Mouse (Mus musculus) thymus, postnatal 10 days (tissue): ENCODE measurements at regions not wholly inside any gene's neighbourhood (a gene's known extent, or its start where the extent isn't known, plus 50 kb on each side); places are given as distances from the start of the nearest gene placed in this dataset.

Experiments used
- DNase-seq, 2 experiments: peaks; one replicate each; pipeline ENCODE4 v3.0.0; 2021; ENCODE audit warnings: low spot score in 2 of 2

DNA sequence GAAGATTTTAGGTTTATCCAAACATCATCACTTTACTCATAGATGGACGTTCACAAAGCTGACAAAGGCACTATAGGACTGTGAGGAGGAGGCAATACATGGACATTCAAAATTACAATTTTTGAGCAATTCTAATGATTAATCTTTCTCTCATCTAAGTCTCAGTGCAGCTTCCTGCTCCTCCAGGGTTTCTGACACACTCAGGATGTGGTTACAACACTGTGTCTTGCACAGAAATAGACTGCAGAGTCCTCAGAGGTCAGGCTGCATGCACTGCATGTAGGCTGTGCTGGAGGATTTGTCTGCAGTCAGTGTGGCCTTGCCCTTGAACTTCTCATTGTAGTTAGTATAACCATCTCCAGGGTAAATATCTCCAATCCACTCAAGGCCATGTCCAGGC, 257.2 kb upstream of the Zfp386 start:
- peak; percentile 18 to 28 for DNase-seq

DNA sequence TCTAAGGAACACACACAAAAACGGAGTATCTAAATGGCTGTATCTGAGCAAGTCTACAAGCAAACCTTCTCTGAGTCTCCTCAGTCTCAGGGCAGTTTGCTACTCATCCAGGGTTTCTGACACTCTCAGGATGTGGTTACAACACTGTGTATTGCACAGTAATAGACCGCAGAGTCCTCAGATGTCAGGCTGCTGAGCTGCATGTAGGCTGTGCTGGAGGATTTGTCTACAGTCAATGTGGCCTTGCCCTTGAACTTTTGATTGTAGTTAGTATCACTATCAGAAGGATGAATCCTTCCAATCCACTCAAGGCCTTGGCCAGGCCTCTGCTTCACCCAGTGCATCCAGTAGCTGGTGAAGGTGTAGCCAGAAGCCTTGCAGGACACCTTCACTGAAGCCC, 245.0 kb upstream of the Zfp386 start:
- peak; percentile 3 to 9 for DNase-seq

DNA sequence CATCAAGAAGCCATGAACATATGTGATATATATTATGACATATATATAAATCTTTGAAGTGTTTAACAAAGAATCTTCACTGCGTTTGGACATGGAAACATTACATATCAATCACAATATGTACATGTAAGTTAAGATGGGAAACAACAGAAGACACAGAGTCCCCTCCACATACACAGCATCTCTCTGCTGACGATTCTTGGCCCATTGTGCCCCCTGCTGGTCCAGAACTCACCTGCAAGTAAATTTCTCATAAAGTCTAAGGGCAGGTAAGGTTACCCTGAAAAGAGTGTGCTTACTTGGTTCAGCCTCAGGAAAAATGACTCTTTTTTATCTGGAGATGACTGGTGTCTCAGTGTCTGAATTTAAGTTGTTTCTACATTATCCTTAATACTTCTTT, 243.8 kb upstream of the Zfp386 start:
- DNase-seq, result peak; percentile 11 to 37

DNA sequence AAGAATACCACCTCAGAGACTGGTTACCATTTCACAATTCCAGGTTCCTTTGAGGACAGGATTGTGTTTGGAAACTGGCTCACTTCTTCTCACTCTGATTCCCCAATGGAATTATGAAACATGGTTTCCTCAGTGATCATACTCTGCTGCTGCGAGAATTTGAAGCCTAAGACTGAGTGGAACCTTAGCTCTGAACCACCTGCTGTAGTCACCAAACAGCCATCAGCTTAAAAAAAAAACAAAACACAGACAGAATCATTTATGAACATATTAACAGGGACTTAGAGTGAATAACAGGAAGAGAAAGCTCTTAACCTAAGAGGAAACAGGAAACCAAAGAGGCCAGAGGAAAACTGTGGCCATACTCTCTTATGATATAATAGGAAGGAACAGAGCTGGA, 239.5 kb upstream of the Zfp386 start:
- no peak for DNase-seq
